Mouse (Mus musculus): ENCODE data around the gene Ell3. TPM values are rescaled to one million over a fixed set of nuclear protein-coding genes. Genes with fewer than 3 reads are reported as not detected.

The Ell3 gene
- total RNA-seq, 2 experiments from 2014 or later = not detected

- ATAC-seq (ENCODE audit: poor library complexity, severe bottlenecking) = peak; percentile 84
Measured at GRCm38 (mm10) chr2:121448739-121449535, 4.9 kb upstream of the Ell3 start, which contains the start of gene Serf2. Gene Serf2, plus strand, starts transcription at chr2:121449195.

GRCm38 (mm10) chr2:121448136-121448535, 4.1 kb upstream of the Ell3 start:
- no peak for ATAC-seq (ENCODE audit: poor library complexity, severe bottlenecking)

DNA sequence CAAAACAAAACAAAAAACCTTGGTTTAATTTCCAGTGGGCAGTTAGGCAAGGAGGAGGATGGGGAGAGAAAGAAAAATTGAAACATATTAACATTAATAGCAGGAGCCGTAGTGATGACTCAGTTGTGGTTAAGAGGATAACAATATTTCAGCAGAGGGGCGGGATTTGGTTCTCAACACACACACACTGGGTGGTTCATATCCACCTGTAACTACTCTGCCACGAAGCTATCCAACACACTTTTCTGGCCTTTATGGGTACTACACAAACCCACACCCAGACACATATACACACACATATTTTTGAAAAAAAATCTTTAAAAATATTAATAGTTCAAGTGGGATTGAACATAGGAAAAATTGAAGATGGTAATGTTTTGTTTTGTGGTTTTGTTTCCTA, 2.9 kb upstream of the Ell3 start:
- ATAC-seq (ENCODE audit: poor library complexity, severe bottlenecking) = no peak

DNA sequence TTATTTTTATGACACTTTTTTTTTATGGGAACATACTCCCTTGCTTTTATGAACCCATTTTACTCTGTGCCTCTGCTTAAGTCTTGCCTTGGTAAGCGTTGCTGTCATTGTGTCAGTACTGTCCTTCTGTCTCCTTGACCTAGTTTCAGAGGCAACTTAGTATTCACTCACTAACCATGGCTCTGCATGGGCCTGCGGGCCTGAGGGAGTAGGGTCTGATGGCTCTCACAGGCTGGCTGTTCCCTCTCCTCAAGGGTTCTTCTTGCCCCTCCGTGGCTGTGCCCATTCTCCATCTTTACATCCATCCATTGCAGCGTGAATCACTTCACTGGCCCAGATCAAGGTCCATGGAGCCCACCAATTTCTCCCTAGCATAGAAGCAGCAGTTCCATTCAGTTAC, 2.4 kb upstream of the Ell3 start:
- ATAC-seq (ENCODE audit: poor library complexity, severe bottlenecking) = no peak

GRCm38 (mm10) chr2:121445117-121445516, 1.0 kb upstream of the Ell3 start:
- ATAC-seq (ENCODE audit: poor library complexity, severe bottlenecking) = no peak

DNA sequence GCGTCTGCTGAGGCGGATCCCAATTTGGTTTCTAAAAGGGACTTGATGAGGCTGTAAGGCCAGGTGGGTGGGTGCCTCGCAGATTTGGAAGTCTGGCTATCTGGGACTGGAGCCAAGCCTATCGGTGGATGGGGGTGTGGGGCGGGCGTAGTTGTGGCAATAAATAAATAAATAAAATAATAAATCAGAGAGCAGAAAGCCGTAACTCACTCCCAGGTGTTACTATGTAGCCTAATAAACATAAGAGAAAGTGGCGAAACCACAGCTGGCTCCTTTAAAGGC, 1.1 kb downstream of the Ell3 start:
- no peak for ATAC-seq (ENCODE audit: poor library complexity, severe bottlenecking)

DNA sequence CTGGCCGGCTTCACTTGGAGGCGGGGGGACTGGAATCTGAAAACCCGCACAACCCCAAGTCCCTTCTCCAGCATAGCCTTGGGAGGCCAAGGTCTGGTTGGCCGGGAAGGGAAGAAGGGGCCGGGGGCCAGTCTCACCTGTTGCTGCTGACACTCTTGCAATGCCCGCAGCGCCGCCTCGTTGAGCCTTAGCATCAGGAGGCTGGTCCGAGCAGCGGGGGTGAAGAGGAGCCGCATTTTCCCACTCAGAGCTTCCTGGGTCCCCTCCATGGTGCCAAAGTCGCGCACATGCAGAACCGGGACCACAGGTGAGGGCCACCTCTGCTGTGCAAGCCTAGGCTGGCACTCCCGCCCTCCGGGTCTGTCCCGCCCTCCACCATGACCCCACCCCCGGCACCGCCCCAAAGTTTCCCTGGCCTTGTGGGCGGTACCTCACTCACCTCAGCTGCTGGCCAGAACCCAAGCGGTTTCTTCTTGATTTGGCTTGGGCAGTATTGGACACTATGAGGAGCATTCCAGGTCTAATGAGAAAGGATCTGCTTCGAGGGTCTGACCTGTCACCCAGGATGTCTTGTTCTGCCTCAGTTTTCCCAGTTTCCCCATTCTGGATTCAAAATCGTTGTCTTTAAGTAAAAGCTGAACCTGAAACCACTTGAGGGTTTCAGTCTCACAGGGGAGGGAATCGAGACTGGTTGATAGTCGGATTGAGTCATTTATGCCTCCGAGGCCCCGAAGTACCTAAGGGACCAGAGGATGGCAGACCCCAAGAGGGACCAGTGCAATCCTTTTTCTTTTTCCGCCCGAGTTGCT, 1.6 kb downstream of the Ell3 start:
- peak; percentile 98 for ATAC-seq (ENCODE audit: poor library complexity, severe bottlenecking)

- no peak for ATAC-seq (ENCODE audit: poor library complexity, severe bottlenecking)
Measured at GRCm38 (mm10) chr2:121441800-121442199, 2.3 kb downstream of the Ell3 start.

DNA sequence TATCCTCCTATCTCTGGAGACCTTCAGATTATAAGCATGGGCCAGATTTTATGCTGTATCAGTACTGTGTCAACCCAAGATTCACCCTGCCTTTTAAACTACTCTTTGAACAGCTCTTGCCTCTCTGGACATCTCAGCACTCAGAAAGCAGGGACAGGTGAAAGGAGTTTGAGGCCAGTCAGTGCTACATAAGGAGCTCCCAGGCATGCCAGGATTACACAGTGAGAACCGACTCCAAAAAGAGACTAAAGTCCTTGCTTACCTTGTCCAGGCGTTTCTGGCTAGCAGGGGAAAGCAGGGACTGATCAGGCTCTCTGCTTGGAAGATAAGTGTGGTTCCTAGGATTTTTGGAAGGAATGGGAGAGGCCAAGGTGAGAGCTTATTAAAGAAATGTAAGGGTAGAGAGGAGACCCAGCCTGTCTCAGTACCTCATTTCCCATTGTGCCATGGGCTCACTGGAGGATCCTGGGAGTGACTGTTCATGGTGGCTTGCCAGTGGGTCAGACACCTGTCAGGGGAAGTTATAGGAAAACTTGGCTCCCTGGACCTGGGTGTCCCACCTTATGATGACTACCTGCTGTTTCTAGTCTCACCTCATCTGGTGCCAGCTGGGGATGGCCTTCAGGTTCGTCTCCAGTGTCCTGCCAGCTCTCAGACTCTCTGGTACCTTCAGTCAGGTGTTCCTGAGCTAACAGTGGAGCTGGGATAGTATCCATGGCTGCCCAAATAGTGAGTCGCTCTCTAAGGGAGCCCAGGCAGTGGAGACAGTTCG, 3.1 kb downstream of the Ell3 start:
- no peak for ATAC-seq (ENCODE audit: poor library complexity, severe bottlenecking)

- ATAC-seq (ENCODE audit: poor library complexity, severe bottlenecking) = no peak
Measured at GRCm38 (mm10) chr2:121439746-121440145, 4.3 kb downstream of the Ell3 start.

- peak; percentile 76 for ATAC-seq (ENCODE audit: poor library complexity, severe bottlenecking)
Measured at GRCm38 (mm10) chr2:121434854-121435253, 9.2 kb downstream of the Ell3 start.

- no peak for ATAC-seq (ENCODE audit: poor library complexity, severe bottlenecking)
Measured at GRCm38 (mm10) chr2:121425890-121426289, 18.2 kb downstream of the Ell3 start.

GRCm38 (mm10) chr2:121423166-121423565, 20.9 kb downstream of the Ell3 start:
- no peak for ATAC-seq (ENCODE audit: poor library complexity, severe bottlenecking)

DNA sequence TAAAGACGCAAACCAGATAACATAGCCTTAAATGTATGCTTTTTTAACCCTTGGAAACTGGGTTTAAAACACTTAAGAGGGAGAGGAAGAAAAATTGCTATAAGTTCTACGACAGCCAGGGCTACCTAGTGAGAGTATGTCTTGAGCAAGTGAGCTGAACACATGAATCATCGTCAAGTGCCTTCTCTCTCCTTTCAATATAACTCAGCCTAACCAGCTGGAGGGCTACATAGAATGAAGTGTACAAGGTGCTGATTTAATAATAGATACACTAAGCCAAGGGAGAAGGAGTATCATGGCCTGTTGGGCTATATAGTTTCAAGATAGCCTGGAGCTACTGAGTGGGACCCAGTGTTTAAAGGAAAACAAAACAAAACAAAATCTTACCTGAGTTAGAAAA, 25.6 kb downstream of the Ell3 start:
- ATAC-seq (ENCODE audit: poor library complexity, severe bottlenecking) = no peak

DNA sequence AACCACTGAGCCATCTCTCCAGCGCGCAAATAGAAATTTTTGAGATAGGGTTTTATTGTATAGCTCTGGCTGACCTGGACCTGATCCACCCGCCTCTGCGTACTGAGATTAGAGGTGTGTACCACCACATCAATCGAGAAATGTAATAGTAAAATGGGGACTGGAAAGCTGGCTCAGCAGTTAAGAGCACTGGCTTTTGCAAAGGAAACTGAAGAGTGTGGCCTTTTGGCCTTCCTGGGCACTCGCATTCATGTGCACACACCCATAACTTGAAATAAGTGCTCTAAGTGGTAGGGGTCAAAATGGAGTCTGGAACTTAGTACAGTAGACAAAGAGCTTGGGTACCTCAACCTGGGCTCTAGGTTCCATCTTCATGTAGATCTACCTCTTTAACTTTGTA, 27.7 kb downstream of the Ell3 start:
- ATAC-seq (ENCODE audit: poor library complexity, severe bottlenecking) = no peak

GRCm38 (mm10) chr2:121415591-121415990, 28.5 kb downstream of the Ell3 start:
- no peak for ATAC-seq (ENCODE audit: poor library complexity, severe bottlenecking)

DNA sequence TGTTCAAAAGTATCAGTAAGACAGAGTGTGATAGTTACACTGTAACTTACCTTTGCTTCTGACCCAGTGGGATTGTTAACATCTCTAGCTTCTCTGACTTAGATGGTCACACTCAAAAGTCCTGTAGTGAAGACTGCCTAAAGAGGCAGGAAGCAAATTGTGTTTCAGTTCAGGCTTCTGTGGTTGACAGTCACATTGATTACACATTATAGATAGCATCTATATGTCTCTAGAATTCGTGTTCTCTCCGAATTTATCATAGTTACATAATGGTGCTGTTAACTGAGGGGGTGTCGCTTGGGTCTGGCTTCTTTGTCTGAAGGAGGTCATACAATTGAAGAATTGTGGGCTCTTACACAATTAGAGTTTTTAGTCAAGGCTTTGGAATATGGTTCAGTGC, 29.0 kb downstream of the Ell3 start:
- ATAC-seq (ENCODE audit: poor library complexity, severe bottlenecking) = no peak

DNA sequence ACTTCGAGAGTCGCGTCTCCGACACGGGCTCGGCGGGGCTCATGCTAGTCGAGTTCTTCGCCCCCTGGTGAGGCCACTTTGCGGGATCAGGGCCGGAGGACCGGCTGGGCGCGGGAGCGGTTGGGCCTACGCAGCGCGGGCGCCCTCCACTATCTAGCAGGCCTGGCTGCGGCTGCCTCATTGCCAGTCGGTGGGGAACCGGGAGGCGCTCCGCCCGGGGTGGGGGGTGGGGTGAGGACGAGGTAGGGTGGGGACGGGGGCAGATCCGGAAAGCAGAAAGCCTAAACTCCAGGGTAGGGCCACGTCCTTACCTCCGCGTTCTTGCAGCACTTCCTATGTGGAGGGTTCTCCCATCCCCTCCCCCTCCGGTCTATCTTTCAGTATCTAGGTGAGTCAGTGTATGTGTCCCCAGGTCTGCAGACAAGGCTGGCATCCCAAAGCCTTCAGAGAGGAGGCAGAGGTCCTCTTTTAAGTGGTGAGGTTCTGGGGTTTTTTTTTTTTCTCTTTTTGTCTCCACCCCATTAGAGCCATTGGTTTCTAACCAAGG, 29.9 kb downstream of the Ell3 start:
- ATAC-seq (ENCODE audit: poor library complexity, severe bottlenecking) = peak; percentile 14

DNA sequence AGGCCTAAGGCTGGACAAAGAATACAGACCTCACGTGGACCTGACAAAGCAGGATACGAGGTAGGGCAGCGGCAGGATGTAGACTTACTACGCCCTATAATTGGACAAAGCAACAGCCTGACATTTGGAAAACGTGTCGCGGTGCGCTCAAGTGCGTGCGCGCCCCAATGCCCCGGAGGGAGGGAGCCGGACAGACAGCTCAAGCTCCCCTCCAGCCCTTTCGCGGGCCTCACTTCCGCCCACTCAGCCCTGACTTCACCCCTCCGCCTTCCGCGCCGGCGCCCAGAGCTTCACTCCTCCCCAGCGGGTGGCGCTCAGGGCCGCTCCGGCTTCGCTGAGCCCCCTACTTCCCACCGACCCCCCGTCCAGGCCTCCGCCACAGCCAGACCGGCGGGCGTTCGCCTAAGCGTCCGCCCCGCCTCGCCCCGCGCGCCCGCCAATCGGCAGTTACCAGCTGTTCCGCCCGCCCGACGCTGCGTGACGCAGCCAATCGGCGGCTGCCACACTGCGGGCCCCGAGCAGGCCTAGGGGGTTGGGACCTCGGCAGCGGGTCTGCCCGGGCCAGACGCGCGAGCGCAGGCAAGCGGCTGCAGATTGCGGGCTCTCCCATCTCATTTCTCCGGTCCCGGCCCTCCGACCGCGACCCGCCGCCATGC, 30.6 kb downstream of the Ell3 start, which contains the start of the genes Pdia3 and Catsper2:
TSS of gene Pdia3 (plus strand) at position 389 of the 656 bp plus-strand sequence.
TSS of gene Catsper2 (minus strand) at position 406 of the 656 bp plus-strand sequence.
- peak; percentile 92 for ATAC-seq (ENCODE audit: poor library complexity, severe bottlenecking)

- ATAC-seq (ENCODE audit: poor library complexity, severe bottlenecking) = no peak
Measured at GRCm38 (mm10) chr2:121412843-121413386, 31.2 kb downstream of the Ell3 start.
